Mouse (Mus musculus) thymus, postnatal 0 days (tissue): ENCODE results near the gene Olfr312. TPM values are rescaled to one million over a fixed set of nuclear protein-coding genes. Genes with fewer than 3 reads are reported as not detected.
"Not testable (repeated sequence)": the region's sequence is repeated elsewhere in the genome, so short reads cannot be mapped to it uniquely, and the experiment has no call there.

ENCODE experiments used
- DNase-seq: peaks from one replicate; pipeline ENCODE4 v3.0.0-alpha.2; 2015; ENCODE audit warnings: low spot score
- polyA plus RNA-seq: library from polyadenylated mRNA; unstranded; fragments of >200 nt; fragmentation: Nextera tagmentation; extraction: Ambion mirVana; gene quantifications from 2 replicates; pipeline ENCODE4 v1.2.1, GENCODE M21; 2015

Olfr312 gene
- polyA plus RNA-seq, result 0.03 TPM in 1 of 2 replicates, not detected in the other

DNA sequence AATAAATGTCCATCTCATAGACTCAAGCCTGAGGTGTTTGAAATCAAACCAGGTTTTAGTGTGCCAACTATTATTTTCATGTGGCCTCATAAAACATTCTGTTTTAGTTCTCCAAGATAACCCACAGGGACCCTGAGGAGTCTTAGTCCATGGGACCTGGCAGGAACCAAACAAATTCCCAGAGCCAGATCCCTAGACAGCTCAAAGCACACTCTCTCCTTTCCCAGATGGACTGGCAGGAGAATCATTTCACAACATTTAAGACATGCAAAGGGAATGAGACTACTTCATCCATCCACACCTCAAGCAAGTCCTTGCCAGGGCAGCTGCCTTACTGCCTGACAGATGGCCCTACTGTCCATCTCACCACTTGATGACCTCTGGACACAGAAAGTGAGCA lies at the start of gene Olfr312:
Gene Olfr312 (plus strand): TSS at position 301 of the 400 bp plus-strand sequence.
- not testable (repeated sequence) for DNase-seq

- DNase-seq, result peak; percentile 22
Observed at GRCm38 (mm10) chr11:58782480-58783089, 46.5 kb upstream of the Olfr312 start, which contains the start of gene Olfr314. Olfr314 (plus strand) TSS chr11:58782952.

DNA sequence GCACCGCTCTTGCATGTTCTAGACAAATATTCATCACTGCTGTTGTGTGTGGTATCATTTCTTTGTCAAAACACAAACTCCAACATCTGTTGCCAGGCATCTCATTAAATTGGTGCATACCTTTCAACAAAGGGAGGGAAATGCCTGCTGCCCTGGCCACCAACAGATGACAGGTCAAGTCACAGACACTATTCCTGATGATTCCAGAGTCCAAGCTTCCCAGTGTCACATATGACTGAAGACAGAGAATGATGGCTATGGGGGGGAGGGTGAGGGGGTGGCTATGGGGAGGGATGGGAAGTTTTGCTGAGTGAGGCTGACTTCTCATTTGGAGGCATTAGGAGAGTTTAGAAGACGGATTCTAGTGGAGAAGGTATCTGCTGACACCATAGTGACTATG lies 44.9 kb upstream of the Olfr312 start:
- DNase-seq, result no peak

DNA sequence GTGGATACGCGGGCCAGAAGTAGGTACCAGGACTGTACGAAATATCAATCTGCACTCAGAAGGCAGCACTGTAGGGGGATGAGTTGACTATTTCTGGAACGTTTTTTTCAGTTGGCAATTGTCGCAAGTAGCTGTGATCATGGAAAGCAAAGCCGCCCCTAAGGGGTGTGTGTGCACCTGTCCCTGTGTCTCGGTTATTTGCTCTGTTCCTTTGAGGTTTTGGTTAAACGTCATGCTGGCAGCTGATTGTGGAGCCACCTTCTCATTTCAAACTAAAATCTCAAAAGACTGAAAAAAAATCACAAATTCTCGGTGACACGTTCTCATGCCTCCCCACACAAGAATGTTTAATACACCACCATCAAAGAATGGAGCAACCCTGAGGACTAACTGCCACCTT lies 41.4 kb upstream of the Olfr312 start:
- peak; percentile 87 for DNase-seq

DNA sequence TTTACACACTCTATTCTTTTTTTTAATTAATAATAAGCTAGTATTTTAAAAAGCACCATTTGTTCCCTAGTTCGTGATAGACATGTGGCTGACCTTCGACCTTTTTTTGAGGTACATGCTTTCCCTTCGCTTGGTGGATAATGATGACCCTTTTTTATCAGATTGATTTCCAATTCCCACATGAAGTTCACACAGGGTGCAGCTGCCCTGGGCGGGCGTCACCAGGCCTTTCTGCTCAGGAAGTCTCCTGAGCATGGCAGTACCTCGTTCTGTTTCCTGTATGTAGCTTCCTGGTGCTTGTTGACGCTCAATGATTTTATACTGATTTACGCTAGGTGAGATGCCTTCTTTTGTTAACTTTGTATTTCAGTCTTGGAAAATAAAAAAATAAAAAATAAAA lies 40.7 kb upstream of the Olfr312 start:
- peak; percentile 46 for DNase-seq

DNA sequence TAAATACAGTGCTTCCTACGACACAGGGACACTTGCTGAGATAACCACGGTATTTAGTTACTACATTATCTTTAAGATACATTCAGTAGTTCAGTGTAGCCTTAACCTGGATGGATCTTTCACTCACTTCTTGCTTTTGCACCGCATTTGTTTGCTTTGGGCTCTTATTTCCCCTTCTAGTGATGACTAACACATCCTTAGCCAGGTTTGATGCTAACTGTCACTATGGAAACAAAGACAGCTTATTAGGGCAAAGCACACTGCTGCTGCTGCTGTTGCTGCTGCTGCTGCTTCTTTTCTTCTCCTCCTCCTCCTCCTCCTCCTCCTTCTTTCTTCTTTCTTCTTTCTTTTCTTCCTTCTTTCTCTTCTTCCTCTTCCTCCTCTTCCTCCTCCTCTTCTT lies 39.5 kb upstream of the Olfr312 start:
- DNase-seq, result peak; percentile 18

DNA sequence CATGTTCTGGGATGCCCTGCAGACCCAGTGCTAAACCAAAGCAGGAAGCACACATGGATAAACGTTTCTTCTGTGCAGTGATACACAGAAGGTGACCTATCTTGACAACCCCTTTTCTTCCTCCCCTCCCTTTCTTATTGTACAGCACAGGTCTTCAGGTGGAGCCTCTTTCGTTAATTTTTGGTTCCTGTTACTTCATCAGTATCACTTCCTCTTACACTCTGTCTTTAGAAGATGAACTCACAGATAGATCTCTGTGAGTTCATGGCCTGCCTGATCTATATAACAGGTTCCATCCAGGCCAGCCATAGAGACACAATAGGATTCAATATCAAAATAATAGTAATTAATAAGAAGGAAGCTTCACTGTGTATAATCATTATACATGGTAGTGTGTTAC lies 39.0 kb upstream of the Olfr312 start:
- DNase-seq, result no peak

DNA sequence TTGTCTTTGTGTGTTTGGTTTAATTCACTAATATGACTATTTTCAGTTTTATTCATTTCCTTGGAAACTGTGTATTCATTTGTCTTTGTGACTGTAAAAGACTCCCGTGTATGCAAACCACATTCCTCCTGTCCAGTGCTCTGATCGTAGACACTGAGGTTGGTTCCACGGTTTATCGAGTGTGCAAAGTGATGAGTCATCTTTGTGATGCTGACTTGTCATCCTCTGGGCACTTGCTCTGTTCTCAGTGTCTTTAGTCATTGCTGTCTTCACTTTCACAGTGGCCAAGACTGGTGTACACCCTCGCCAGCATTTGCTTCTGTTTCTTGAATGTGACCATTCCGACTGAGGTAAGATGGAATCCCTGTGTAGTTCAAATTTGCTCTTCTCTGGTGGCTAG lies 38.4 kb upstream of the Olfr312 start:
- no peak for DNase-seq

GRCm38 (mm10) chr11:58795856-58796255 lies 33.2 kb upstream of the Olfr312 start:
- peak; percentile 55 for DNase-seq

DNA sequence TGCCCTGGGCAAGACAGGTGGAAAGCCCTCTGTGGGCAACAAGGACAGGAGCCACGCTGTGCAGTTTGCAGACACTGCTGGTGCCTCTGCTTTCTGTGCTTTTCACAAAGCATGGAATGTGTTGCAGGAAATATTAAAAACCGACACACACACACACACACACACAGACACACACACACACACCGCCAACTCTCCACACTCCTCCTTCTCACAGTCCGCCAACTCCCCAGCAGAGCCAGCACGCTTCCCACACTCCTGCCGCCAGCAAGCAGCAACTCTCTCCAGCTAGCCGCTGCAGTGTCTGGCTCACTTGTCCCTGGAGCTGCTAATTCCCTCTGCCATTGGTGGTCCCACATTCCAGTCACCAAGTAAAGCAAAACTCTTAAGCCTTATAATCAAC lies 32.2 kb upstream of the Olfr312 start:
- no peak for DNase-seq

- DNase-seq, result no peak
Observed at GRCm38 (mm10) chr11:58799747-58800146, 29.3 kb upstream of the Olfr312 start.

DNA sequence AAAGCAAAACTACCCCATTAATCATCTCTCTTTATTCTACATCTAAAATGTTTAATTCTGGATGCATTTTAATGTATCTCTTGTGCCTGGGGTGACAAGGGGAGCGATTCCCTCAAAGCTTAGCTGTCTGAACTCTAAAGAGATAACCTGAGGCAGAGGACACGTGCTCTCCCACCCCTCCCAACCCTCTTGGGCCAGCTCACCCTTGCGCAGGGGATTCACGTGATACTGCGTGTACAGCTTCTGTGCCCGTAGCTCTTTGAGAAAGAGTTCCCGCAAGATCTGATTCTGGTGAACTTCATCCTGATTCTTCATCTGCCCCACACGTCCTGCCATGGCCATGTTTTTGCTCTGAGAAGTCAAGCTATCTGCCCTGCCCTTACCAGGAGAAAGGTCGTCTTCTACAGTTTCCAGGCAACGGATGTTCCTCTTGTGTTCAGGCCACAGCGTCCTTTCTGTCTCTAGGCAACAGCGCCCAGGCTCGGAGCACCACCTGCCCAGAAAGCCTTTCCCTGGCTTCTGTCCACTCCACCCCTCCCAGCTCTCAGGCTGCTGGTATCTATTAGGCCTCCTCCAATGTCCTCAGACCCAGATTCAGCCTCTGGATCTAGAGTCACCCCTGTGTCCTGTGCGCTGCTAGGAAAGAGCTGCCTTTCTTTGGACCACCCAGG lies 27.3 kb upstream of the Olfr312 start, which contains the start of gene Fam183b:
Gene Fam183b (minus strand): TSS at position 403 of the 671 bp plus-strand sequence.
- DNase-seq, result peak; percentile 15

- no peak for DNase-seq
Observed at GRCm38 (mm10) chr11:58803871-58804270, 25.2 kb upstream of the Olfr312 start.

DNA sequence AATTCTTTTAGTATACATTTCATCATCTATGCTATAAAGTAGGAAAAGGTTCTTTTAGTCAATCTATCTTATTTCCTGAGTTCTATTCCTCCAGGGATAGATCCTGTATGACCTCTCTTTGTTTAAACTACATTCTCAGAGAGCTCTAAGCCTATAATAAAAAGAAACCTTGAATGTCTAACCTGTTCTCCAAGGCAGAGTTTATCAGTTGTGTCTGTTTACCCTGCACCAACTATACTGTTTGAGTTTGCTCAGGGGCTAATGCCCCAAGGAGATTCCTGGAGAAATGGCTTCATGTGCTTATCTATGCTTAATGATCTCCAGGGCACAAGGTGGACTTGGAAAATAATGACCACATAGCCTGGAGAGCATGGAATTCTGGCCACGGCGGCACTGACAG lies 24.6 kb upstream of the Olfr312 start:
- DNase-seq, result no peak

- DNase-seq, result peak; percentile 17
Observed at GRCm38 (mm10) chr11:58812001-58812400, 17.0 kb upstream of the Olfr312 start.

DNA sequence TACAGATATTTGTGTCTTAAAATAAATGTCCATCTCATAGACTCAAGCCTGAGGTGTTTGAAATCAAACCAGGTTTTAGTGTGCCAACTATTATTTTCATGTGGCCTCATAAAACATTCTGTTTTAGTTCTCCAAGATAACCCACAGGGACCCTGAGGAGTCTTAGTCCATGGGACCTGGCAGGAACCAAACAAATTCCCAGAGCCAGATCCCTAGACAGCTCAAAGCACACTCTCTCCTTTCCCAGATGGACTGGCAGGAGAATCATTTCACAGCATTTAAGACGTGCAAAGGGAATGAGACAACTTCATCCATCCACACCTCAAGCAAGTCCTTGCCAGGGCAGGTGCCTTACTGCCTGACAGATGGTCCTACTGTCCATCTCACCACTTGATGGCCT lies 14.3 kb upstream of the Olfr312 start, which contains the start of gene Olfr313:
Gene Olfr313 (plus strand): TSS at position 301 of the 400 bp plus-strand sequence.
- not testable (repeated sequence) for DNase-seq

DNA sequence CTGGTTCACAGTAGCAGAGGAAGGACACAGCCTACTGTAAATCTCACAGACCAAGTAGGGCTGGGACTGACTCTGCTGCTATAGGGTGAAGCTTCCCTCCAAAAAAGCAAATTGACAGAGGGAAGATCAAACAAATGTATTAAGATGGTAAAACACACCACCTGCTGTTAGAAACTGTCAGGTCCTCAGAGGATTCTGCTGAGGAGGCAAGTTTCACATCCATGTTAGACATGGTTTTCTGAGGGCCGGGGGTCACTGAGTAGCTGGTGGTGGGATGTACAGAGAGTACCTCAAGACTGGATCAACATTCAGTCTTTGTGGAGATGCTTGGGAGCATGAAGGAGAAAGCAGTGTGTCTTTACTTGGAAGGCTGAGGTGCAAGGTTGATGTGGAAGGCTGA lies 13.4 kb upstream of the Olfr312 start:
- DNase-seq, result peak; percentile 46

- peak; percentile 81 for DNase-seq
Observed at GRCm38 (mm10) chr11:58829764-58830163, 727 bp downstream of the Olfr312 start.

- DNase-seq, result peak; percentile 84
Observed at GRCm38 (mm10) chr11:58832541-58832940, 3.5 kb downstream of the Olfr312 start.

DNA sequence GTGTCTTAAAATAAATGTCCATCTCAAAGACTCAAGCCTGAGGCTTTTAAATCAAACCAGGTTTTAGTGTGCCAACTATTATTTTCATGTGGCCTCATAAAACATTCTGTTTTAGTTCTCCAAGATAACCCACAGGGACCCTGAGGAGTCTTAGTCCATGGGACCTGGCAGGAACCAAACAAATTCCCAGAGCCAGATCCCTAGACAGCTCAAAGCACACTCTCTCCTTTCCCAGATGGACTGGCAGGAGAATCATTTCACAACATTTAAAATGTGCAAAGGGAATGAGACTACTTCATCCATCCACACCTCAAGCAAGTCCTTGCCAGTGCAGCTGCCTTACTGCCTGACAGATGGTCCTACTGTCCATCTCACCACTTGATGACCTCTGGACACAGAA lies 9.9 kb downstream of the Olfr312 start, which contains the start of gene Olfr311:
Gene Olfr311 (plus strand): TSS at position 301 of the 400 bp plus-strand sequence.
- DNase-seq, result not testable (repeated sequence)

DNA sequence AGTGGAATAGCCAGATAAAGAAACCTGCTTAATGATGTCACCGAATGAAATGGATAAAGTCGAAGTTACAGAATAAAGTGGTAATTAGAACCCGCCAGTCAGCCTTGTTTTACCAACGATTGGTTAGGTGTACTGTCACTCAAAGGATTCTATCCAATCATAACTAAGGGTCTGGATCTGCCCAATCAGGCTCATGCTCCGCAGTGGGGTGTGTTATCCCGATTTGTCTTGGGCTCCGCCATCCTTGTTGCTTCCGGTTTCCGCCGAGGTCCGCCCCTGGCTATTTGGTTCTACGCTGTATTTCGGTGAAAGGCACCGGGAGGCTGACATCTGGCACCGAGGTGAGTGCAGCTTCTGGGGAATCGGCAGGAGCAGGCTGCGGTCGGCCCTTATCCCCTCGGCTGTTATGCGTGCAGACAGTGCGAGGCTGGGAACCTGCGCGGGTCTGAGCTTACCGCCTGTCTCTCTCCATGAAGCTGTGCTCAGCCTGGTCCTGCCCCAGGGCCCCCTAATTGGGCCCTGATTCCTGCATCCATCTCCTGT lies 18.0 kb downstream of the Olfr312 start, which contains the start of gene Gm12258:
Gene Gm12258 (plus strand): TSS at position 240 of the 543 bp plus-strand sequence.
- DNase-seq, result peak; percentile 97

DNA sequence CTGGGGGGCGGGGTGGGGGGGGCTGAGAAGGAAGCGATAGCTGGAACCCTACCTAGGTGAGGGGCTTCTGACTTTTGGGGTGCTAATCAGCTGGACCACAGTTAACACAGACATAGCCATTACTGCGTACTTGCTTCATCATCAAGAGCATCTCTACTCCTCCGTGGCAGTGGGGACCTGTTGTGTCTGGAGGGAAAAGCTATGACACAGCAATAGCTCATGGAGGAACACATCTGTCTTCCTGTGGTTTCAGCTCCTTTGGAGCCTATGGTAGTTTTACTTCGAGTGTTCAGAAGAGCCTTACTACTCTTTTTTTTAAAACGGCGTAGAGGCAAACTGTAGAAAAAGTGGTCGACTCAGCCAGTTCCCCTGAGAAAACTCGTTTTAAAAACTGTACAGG lies 18.6 kb downstream of the Olfr312 start:
- DNase-seq, result peak; percentile 68
